Mouse (Mus musculus): ENCODE results near the gene Sbsn. TPM values are rescaled to one million over a fixed set of nuclear protein-coding genes. Genes with fewer than 3 reads are reported as not detected.
A peak's percentile ranks its signal among the peaks of the same experiment; 100 is the strongest.

Sbsn gene
- polyA plus RNA-seq, 1 experiment = 0.23 TPM

- TF ChIP-seq POLR2A (IDR thresholded peaks at IDR 0.05; ENCODE audit: low read depth, low read length) (no peak), CTCF (IDR thresholded peaks at IDR 0.05; ENCODE audit: extremely low read depth, insufficient read length, insufficient replicate concordance, low read depth, low read length) (no peak)
- no peaks in the 10 kb centered on the region for H3K27me3 ChIP-seq (ENCODE audit: control insufficient read depth, insufficient read depth, low read length)
- H3K4me1 ChIP-seq (ENCODE audit: control insufficient read depth, insufficient read depth, insufficient read length, low read length) = peaks cover 5% of the 10 kb centered on the region
- no peak overlapping the region for H3K27ac ChIP-seq (ENCODE audit: insufficient read depth, low read depth, low read length)
- H3K36me3 ChIP-seq (ENCODE audit: control insufficient read depth, insufficient read depth, low read length) = no peaks in the 10 kb centered on the region
- H3K4me3 ChIP-seq (ENCODE audit: low read depth, low read length) = no peak overlapping the region
- WGBS = 81% methylated on average over 7 of the region's 7 CpGs
Observed at GRCm38 (mm10) chr7:30777081-30777579, 25.9 kb downstream of the Sbsn start.

- TF ChIP-seq POLR2A (IDR thresholded peaks at IDR 0.05; ENCODE audit: low read depth, low read length) (no peak), CTCF (IDR thresholded peaks at IDR 0.05; ENCODE audit: extremely low read depth, insufficient read length, insufficient replicate concordance, low read depth, low read length) (no peak)
- Histone ChIP-seq H3K4me1 (ENCODE audit: control insufficient read depth, insufficient read depth, insufficient read length, low read length) (peaks cover 5% of the 10 kb centered on the region), H3K4me3 (ENCODE audit: low read depth, low read length) (no peak overlapping the region), H3K36me3 (ENCODE audit: control insufficient read depth, insufficient read depth, low read length) (no peaks in the 10 kb centered on the region), H3K27ac (ENCODE audit: insufficient read depth, low read depth, low read length) (no peak overlapping the region), H3K27me3 (ENCODE audit: control insufficient read depth, insufficient read depth, low read length) (no peaks in the 10 kb centered on the region)
- 81% methylated on average over 1 of the region's 1 CpGs for WGBS
Observed at GRCm38 (mm10) chr7:30777911-30778310, 26.6 kb downstream of the Sbsn start.

GRCm38 (mm10) chr7:30781792-30782191 is 30.5 kb downstream of the Sbsn start:
- 58% methylated on average over 4 of the region's 4 CpGs for WGBS
- Histone ChIP-seq H3K4me3 (ENCODE audit: low read depth, low read length) (no peak overlapping the region), H3K36me3 (ENCODE audit: control insufficient read depth, insufficient read depth, low read length) (no peaks in the 10 kb centered on the region), H3K27me3 (ENCODE audit: control insufficient read depth, insufficient read depth, low read length) (no peaks in the 10 kb centered on the region), H3K27ac (ENCODE audit: insufficient read depth, low read depth, low read length) (no peak overlapping the region), H3K4me1 (ENCODE audit: control insufficient read depth, insufficient read depth, insufficient read length, low read length) (peaks cover 2% of the 10 kb centered on the region)
- TF ChIP-seq CTCF (IDR thresholded peaks at IDR 0.05; ENCODE audit: extremely low read depth, insufficient read length, insufficient replicate concordance, low read depth, low read length) (peak; percentile 68; the same call in 1 of the 2 replicates), POLR2A (IDR thresholded peaks at IDR 0.05; ENCODE audit: low read depth, low read length) (no peak)

- no peak overlapping the region for H3K4me3 ChIP-seq (ENCODE audit: low read depth, low read length)
- no peaks in the 10 kb centered on the region for H3K36me3 ChIP-seq (ENCODE audit: control insufficient read depth, insufficient read depth, low read length)
- no peak overlapping the region for H3K27ac ChIP-seq (ENCODE audit: insufficient read depth, low read depth, low read length)
- TF ChIP-seq POLR2A (IDR thresholded peaks at IDR 0.05; ENCODE audit: low read depth, low read length) (no peak), CTCF (IDR thresholded peaks at IDR 0.05; ENCODE audit: extremely low read depth, insufficient read length, insufficient replicate concordance, low read depth, low read length) (no peak)
- H3K4me1 ChIP-seq (ENCODE audit: control insufficient read depth, insufficient read depth, insufficient read length, low read length) = peaks cover 2% of the 10 kb centered on the region
- 30% methylated on average over 3 of the region's 3 CpGs for WGBS
- H3K27me3 ChIP-seq (ENCODE audit: control insufficient read depth, insufficient read depth, low read length) = no peaks in the 10 kb centered on the region
Observed at GRCm38 (mm10) chr7:30782658-30783057, 31.4 kb downstream of the Sbsn start.

- Histone ChIP-seq H3K36me3 (ENCODE audit: control insufficient read depth, insufficient read depth, low read length) (no peaks in the 10 kb centered on the region), H3K27ac (ENCODE audit: insufficient read depth, low read depth, low read length) (no peak overlapping the region), H3K4me1 (ENCODE audit: control insufficient read depth, insufficient read depth, insufficient read length, low read length) (peaks cover 2% of the 10 kb centered on the region), H3K4me3 (ENCODE audit: low read depth, low read length) (no peak overlapping the region), H3K27me3 (ENCODE audit: control insufficient read depth, insufficient read depth, low read length) (no peaks in the 10 kb centered on the region)
- WGBS = 12% methylated on average over 1 of the region's 1 CpGs
- no peak for TF ChIP-seq CTCF (IDR thresholded peaks at IDR 0.05; ENCODE audit: extremely low read depth, insufficient read length, insufficient replicate concordance, low read depth, low read length)
- TF ChIP-seq POLR2A (IDR thresholded peaks at IDR 0.05; ENCODE audit: low read depth, low read length) = no peak
Observed at GRCm38 (mm10) chr7:30785154-30785553, 33.9 kb downstream of the Sbsn start.

- WGBS = 73% methylated on average over 13 of the region's 13 CpGs
- no peak overlapping the region for H3K27ac ChIP-seq (ENCODE audit: insufficient read depth, low read depth, low read length)
- H3K4me3 ChIP-seq (ENCODE audit: low read depth, low read length) = no peak overlapping the region
- H3K4me1 ChIP-seq (ENCODE audit: control insufficient read depth, insufficient read depth, insufficient read length, low read length) = peaks cover 2% of the 10 kb centered on the region
- TF ChIP-seq POLR2A (IDR thresholded peaks at IDR 0.05; ENCODE audit: low read depth, low read length) (no peak), CTCF (IDR thresholded peaks at IDR 0.05; ENCODE audit: extremely low read depth, insufficient read length, insufficient replicate concordance, low read depth, low read length) (no peak)
- H3K27me3 ChIP-seq (ENCODE audit: control insufficient read depth, insufficient read depth, low read length) = no peaks in the 10 kb centered on the region
- no peaks in the 10 kb centered on the region for H3K36me3 ChIP-seq (ENCODE audit: control insufficient read depth, insufficient read depth, low read length)
Observed at GRCm38 (mm10) chr7:30785721-30786546, 34.7 kb downstream of the Sbsn start.

GRCm38 (mm10) chr7:30787377-30788022 is 36.2 kb downstream of the Sbsn start, which contains the start of gene Krtdap:
TSS of gene Krtdap (plus strand) at chr7:30787896.
- 70% methylated on average over 15 of the region's 15 CpGs for WGBS
- TF ChIP-seq POLR2A (IDR thresholded peaks at IDR 0.05; ENCODE audit: low read depth, low read length) (no peak), CTCF (IDR thresholded peaks at IDR 0.05; ENCODE audit: extremely low read depth, insufficient read length, insufficient replicate concordance, low read depth, low read length) (no peak)
- Histone ChIP-seq H3K36me3 (ENCODE audit: control insufficient read depth, insufficient read depth, low read length) (no peaks in the 10 kb centered on the region), H3K4me3 (ENCODE audit: low read depth, low read length) (no peak within 1 kb of the TSS), H3K27ac (ENCODE audit: insufficient read depth, low read depth, low read length) (no peak within 1 kb of the TSS), H3K4me1 (ENCODE audit: control insufficient read depth, insufficient read depth, insufficient read length, low read length) (peaks cover 2% of the 10 kb centered on the region), H3K27me3 (ENCODE audit: control insufficient read depth, insufficient read depth, low read length) (no peaks in the 10 kb centered on the region)

Measured in small intestine, adult 2 months (tissue).